Mouse (Mus musculus): Measurements from ENCODE around the gene Elovl4.

Elovl4 gene

GRCm38 (mm10) chr9:83805977-83806815 is at the start of gene Elovl4:
TSS of gene Elovl4 (minus strand) at chr9:83806277.
- DNase-seq = peak; percentile 88

- no peak for DNase-seq
Measured at GRCm38 (mm10) chr9:83852464-83852863, 46.4 kb upstream of the Elovl4 start.

GRCm38 (mm10) chr9:83834748-83835313 is 28.8 kb upstream of the Elovl4 start:
- DNase-seq = no peak

GRCm38 (mm10) chr9:83833811-83834747 is 28.0 kb upstream of the Elovl4 start, which contains the start of gene Ttk:
TSS of gene Ttk (plus strand) at chr9:83834689.
- peak; percentile 88 for DNase-seq

GRCm38 (mm10) chr9:83831152-83831551 is 25.1 kb upstream of the Elovl4 start:
- DNase-seq = no peak

- no peak for DNase-seq
Measured at GRCm38 (mm10) chr9:83829896-83830295, 23.8 kb upstream of the Elovl4 start.

GRCm38 (mm10) chr9:83822925-83823324 is 16.8 kb upstream of the Elovl4 start:
- no peak for DNase-seq

GRCm38 (mm10) chr9:83820976-83821375 is 14.9 kb upstream of the Elovl4 start:
- no peak for DNase-seq

GRCm38 (mm10) chr9:83819188-83819587 is 13.1 kb upstream of the Elovl4 start:
- DNase-seq = no peak

GRCm38 (mm10) chr9:83807562-83807961 is 1.5 kb upstream of the Elovl4 start:
- peak; percentile 47 for DNase-seq

- DNase-seq = peak; percentile 40
Measured at GRCm38 (mm10) chr9:83805164-83805976, 707 bp downstream of the Elovl4 start.

- no peak for DNase-seq
Measured at GRCm38 (mm10) chr9:83804341-83804740, 1.7 kb downstream of the Elovl4 start.

- DNase-seq = peak; percentile 57
Measured at GRCm38 (mm10) chr9:83797898-83798297, 8.2 kb downstream of the Elovl4 start.

GRCm38 (mm10) chr9:83796875-83797274 is 9.2 kb downstream of the Elovl4 start:
- no peak for DNase-seq

GRCm38 (mm10) chr9:83789326-83789725 is 16.8 kb downstream of the Elovl4 start:
- DNase-seq = no peak

GRCm38 (mm10) chr9:83785501-83785900 is 20.6 kb downstream of the Elovl4 start:
- DNase-seq = no peak

GRCm38 (mm10) chr9:83778317-83778960 is 27.6 kb downstream of the Elovl4 start:
- no peak for DNase-seq

- DNase-seq = no peak
Measured at GRCm38 (mm10) chr9:83761318-83761717, 44.8 kb downstream of the Elovl4 start.

- DNase-seq = no peak
Measured at GRCm38 (mm10) chr9:83731877-83732276, 74.2 kb downstream of the Elovl4 start.

GRCm38 (mm10) chr9:83730836-83731235 is 75.2 kb downstream of the Elovl4 start:
- DNase-seq = no peak
